Mouse (Mus musculus): ENCODE data around the gene Ptger2.
"Not testable (repeated sequence)": the region's sequence is repeated elsewhere in the genome, so short reads cannot be mapped to it uniquely, and the experiment has no call there.

Gene Ptger2

GRCm38 (mm10) chr14:44987674-44988355 is at the start of gene Ptger2:
Gene Ptger2 (plus strand): TSS chr14:44988195.
- DNase-seq (ENCODE audit: low spot score), result not testable (repeated sequence)

GRCm38 (mm10) chr14:44960746-44961145 is 27.2 kb upstream of the Ptger2 start:
- no peak for DNase-seq (ENCODE audit: low spot score)

GRCm38 (mm10) chr14:44977278-44977677 is 10.7 kb upstream of the Ptger2 start:
- peak; percentile 79 for DNase-seq (ENCODE audit: low spot score)

DNA sequence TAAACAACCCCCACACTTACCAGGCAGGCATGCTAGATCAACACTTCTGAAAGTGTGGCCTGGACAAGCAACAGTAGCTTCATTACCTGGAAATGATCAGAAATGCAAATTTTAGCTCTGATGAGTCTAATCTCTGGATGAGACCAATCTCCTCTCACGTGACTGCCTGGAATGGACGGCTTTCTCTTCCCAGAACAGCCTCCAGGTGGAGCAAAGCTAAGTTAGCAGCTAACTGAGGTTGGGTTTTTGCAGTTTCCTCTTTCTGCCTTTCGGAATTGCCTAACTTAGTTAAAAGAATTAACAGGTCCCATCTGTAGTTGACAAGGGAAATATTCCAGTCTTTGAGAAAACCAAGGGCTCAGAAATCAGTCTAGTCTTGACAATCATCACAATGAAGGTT is 8.1 kb upstream of the Ptger2 start:
- no peak for DNase-seq (ENCODE audit: low spot score)

DNA sequence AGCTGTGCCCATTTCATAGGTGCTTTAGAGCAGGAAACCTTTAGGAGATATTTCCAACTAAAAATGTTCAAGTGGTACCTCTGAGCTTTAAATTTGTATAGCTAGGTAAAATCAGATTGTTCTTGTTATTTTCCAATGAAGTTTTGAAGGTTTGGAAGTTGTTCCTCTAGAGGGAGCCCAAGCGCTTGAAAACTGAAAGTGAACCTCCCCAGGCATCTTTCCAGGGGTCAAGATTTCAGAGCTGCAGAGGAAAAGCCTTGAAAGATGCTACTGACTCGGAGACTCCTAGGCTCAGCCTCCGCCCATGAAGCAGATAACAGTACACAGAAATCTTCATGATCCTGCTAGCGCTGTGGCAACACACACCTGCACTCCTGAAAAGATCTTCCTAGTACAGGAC is 6.5 kb upstream of the Ptger2 start:
- DNase-seq (ENCODE audit: low spot score), result peak; percentile 66

- DNase-seq (ENCODE audit: low spot score), result no peak
Observed at GRCm38 (mm10) chr14:44984106-44984505, 3.9 kb upstream of the Ptger2 start.

DNA sequence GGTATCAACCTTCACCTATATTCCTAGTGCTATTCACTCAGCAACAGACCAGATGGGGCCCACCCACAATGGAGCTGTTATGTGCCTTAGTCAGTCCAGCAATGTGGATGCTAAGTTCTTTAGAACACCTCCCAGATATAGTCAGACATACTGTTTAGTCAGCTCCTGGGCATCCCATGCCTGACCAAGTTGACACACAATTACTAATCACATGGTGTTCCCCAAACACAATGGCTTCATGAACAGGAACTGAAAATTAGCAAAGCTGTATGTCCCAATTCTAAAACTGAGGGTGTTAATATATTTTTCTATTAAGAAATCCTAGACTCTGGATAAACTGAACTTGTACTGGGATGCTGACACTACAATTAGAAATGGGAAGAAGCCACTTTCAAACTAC is 1.7 kb upstream of the Ptger2 start:
- DNase-seq (ENCODE audit: low spot score), result no peak

DNA sequence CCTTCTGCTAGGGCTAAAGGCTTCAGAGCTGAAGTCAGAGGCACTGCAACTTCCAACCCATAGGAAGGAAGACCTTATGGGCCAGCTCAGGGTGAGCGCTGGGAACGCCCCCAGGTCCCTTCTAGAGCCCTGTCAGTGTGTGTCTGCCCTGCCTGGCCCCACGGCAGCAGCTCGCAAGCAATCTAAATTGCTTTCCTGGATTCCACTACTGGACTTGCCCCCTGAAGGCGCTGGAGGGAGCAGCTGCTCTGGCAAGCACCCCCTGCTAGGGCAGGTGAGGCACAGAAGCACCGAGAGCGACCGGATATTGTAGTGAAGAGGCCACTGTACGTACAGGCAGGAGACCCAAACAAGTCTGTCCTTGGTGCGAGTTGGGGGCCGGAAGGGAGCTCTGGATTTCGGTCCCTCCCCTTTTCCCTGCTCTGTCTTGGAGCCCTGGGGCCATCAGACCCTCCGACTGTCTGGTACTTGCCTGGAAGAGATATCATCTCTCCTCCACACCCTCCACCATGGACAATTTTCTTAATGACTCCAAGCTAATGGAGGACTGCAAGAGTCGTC is 541 bp downstream of the Ptger2 start:
- peak; percentile 38 for DNase-seq (ENCODE audit: low spot score)

DNA sequence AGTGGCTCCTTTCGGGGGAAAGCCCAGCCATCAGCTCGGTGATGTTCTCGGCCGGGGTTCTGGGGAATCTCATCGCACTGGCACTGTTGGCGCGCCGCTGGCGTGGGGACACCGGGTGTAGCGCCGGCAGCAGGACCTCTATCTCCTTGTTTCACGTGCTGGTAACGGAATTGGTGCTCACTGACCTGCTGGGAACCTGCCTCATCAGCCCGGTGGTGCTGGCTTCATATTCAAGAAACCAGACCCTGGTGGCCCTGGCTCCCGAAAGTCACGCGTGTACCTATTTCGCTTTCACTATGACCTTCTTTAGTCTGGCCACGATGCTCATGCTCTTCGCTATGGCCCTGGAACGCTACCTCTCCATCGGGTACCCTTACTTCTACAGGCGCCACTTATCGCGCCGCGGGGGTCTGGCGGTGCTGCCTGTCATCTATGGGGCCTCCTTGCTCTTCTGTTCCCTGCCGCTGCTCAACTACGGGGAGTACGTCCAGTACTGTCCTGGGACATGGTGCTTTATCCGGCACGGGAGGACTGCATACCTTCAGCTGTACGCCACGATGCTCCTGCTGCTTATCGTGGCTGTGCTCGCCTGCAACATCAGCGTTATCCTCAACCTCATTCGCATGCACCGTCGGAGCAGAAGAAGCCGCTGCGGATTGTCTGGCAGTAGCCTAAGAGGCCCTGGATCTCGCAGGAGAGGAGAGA is 1.2 kb downstream of the Ptger2 start:
- DNase-seq (ENCODE audit: low spot score), result peak; percentile 41

DNA sequence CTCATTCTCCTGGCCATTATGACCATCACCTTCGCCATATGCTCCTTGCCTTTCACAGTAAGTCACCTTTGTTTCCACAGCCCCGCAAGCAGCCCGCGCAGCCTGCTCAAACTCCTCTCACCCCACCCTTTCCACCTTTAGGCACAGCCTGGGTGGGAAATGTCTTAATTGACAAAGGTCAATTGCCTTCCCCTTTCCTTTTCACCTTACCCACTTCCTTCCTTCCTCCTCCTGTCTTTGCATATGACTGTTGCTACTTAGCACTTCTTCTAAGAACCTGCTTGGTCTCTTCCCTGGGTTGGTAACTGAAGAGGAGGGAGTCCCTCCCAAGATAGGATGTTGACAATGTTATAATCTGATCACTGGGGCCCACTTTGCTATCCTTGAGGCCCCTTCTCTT is 1.8 kb downstream of the Ptger2 start:
- DNase-seq (ENCODE audit: low spot score), result no peak

DNA sequence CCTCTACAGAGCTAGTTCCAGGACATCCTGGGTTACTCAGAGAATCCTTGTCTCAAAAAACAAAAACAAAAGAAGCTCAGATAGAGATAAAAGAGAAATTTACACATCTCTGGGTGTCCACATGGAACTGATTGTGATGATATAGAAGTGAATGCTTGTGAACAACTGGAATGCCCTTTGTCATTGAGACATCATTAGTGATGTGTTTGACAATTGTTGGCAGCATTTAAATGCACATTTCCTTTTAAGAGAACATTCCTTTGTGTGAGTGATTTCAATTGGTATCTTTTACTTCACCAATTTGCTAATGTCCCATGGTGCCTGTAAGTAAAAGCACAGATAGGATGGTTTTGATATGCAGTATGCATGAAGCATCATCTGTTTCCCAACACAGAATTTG is 6.3 kb downstream of the Ptger2 start:
- DNase-seq (ENCODE audit: low spot score), result no peak

DNA sequence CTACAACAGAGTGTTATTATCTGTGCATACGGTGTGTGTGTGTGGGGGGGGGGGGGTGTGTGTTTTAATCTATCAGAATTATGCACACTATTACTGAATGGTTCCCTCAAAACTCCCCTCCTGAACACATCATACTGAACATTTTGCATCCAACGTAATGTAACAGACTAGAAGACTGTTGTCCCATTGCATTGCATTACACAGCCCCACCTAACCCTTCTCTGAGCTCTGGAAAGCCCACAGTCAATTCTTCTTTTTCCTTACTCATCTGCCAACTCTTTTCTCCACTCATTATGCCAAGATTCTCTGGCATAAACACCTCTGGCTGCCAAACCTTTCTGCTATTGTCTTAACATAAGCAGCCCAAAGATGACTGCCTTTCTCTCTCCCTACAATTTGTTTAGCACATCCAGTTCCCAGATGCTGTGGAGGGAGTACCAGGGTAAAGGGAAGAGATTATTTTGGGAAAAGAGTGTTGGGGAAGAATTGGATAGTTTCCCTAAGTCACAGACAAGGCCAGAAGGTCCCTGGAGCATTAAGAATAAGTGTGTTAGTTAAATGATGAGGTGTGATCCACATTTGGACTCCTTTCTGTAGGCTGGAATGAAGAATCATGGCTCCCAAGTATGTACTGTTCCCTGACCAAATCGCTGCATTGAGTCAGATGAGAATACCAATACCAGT is 12.2 kb downstream of the Ptger2 start:
- no peak for DNase-seq (ENCODE audit: low spot score)

- no peak for DNase-seq (ENCODE audit: low spot score)
Observed at GRCm38 (mm10) chr14:45005698-45006283, 17.8 kb downstream of the Ptger2 start.

GRCm38 (mm10) chr14:45009242-45009641 is 21.2 kb downstream of the Ptger2 start:
- DNase-seq (ENCODE audit: low spot score), result no peak

GRCm38 (mm10) chr14:45011260-45011659 is 23.3 kb downstream of the Ptger2 start:
- no peak for DNase-seq (ENCODE audit: low spot score)

- DNase-seq (ENCODE audit: low spot score), result no peak
Observed at GRCm38 (mm10) chr14:45011671-45012070, 23.7 kb downstream of the Ptger2 start.

DNA sequence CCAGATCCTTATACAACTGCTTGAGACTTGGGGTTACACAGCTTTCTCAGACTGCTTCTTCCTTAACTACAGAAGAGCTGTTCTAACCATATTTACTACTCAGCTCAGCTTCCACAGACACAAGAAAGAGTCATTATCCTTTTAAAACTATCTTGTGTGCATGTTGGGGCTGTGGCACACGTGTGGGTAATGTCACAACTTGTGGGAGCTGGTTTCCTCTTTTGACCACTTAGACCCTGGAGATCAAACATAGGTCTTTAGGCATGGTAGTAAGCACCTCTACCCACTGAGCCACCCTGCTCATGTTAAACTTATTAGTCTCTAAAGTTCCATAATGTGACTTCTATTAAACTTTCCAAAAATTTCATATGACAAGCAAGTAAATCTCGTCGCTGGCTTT is 33.6 kb downstream of the Ptger2 start:
- DNase-seq (ENCODE audit: low spot score), result no peak

- no peak for DNase-seq (ENCODE audit: low spot score)
Observed at GRCm38 (mm10) chr14:45034293-45034692, 46.3 kb downstream of the Ptger2 start.

DNA sequence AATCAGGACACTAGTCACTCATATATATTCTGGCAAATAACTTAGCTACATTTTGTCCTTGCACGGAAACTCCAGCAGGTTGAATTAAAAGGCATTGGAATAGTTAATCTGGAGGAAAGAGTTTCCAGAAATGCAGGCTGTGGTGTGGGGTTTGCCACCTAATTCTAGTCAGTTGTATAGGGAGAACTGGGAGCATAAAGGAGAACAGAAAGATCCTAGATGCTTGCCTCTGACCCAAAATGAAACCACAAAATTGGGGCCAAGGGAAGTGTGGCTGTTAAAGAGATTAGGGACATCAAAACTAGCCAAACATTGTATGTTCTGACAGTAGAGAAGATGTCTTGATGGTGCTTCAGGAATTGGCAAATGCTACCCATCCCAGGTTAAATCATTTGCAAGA is 48.6 kb downstream of the Ptger2 start:
- no peak for DNase-seq (ENCODE audit: low spot score)

- DNase-seq (ENCODE audit: low spot score), result no peak
Observed at GRCm38 (mm10) chr14:45038052-45038451, 50.1 kb downstream of the Ptger2 start.

DNA sequence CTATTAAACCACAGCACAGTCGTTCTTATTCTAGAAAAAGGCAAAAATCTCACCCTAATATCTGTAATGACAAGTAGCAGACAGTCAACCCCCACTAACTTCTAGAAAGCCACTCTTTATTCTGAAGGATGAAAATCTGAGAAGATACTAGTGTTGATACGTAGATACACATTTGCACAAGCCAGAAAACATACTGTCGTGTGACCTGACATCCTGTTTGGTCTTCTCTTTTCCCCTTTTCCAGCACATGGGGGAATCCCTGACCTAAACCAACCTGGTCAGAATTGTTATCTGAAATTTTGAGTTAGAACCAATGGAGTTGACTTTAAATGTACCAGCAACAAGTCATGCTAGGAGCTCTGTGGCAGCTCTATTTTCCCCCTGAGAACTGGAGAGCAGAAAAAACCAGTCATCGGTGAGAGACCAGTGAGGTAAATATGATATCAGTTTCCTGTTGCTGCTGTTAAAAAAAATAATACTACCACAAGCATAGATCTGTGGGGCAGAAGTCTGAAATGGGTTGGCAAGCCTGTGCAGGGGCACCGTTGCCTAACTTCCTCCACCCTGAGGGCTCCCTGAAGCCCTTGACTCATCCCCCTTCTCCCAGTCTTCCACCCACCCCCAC is 53.0 kb downstream of the Ptger2 start:
- no peak for DNase-seq (ENCODE audit: low spot score)

GRCm38 (mm10) chr14:45048128-45048527 is 60.1 kb downstream of the Ptger2 start:
- DNase-seq (ENCODE audit: low spot score), result no peak

Data from retina, embryonic 14.5 days (tissue).